Mouse (Mus musculus) megakaryocyte, embryonic 14.5 days (primary cell): ENCODE measurements around the gene Mroh2a.

Experiments
- FLI1 ChIP-seq: IDR thresholded peaks from 2 replicates; pipeline ENCODE4 v1.6.1; 2012; ENCODE audit warnings: low read length, inconsistent platforms, mixed read lengths
- GATA1 ChIP-seq: IDR thresholded peaks from 3 replicates; pipeline ENCODE4 v1.6.1; 2012; ENCODE audit warnings: mixed read lengths, low read length, inconsistent platforms, borderline replicate concordance

- TF ChIP-seq GATA1, result no peak
- no peak for TF ChIP-seq FLI1
These were observed 9.2 kb upstream of the Mroh2a start for GRCm38 (mm10) chr1:88217576-88217975.
